9 mouse cellular contexts compared by ENCODE assay signal in genomic region chr7:89126063-89126882, GRCm38 (mm10).
A peak's percentile ranks its signal among the peaks of the same experiment; 100 is the strongest.
DNase-seq lines count a peak whose midpoint lies in the region; ATAC-seq lines count a peak whose summit lies in the region.
"Had no signal": no experiment of that assay in that cellular context is flagged by ENCODE, and none has a peak within 500 bp of the region (broad histone marks: within the 10 kb centered on the region; RNA-seq: fewer than 3 reads in every experiment).

No protein-coding gene starts in this region.

- H3K9ac ChIP-seq in forebrain, embryonic 16.5 days (replicated peaks; ENCODE audit: low read depth, low read length), result no peak overlapping the region
- no peak overlapping the region for H3K9ac ChIP-seq in hindbrain, embryonic 11.5 days (ENCODE audit: low read depth, low read length)
- H3K9ac ChIP-seq: limb, embryonic 15.5 days had no signal

- peak; percentile 88 for ATAC-seq in forebrain, embryonic 16.5 days
- ATAC-seq in hindbrain, embryonic 11.5 days (ENCODE audit: low FRiP score), result peak; percentile 89

- peak; percentile 73 for DNase-seq in NIH3T3 (ENCODE audit: low read depth)
- peak; percentile 21 for DNase-seq in cerebellum, adult 11 months
- peak; percentile 75 for DNase-seq in hindbrain, embryonic 11.5 days (ENCODE audit: low spot score)
- peak; percentile 27 for DNase-seq in layer of hippocampus, adult 9-10 months (ENCODE audit: low spot score)
- peak; percentile 61 for DNase-seq in lung, postnatal 25 days (ENCODE audit: low spot score)
- DNase-seq in retina, postnatal 7 days (ENCODE audit: low read depth, low spot score), result peak; percentile 47
- DNase-seq in urinary bladder, postnatal 14 days (ENCODE audit: low spot score), result peak; percentile 56

- no peaks in the 10 kb centered on the region for H3K4me1 ChIP-seq in forebrain, embryonic 16.5 days (replicated peaks; ENCODE audit: control insufficient read depth, insufficient read depth, low read length)
- H3K4me1 ChIP-seq in hindbrain, embryonic 11.5 days (replicated peaks; ENCODE audit: control insufficient read depth, insufficient read depth, low read length), result no peaks in the 10 kb centered on the region
- H3K4me1 ChIP-seq: limb, embryonic 15.5 days had no signal

- H3K9me3 ChIP-seq in forebrain, embryonic 16.5 days (ENCODE audit: control insufficient read depth, low read length), result no peaks in the 10 kb centered on the region
- H3K9me3 ChIP-seq in hindbrain, embryonic 11.5 days (ENCODE audit: control insufficient read depth, low read length), result no peaks in the 10 kb centered on the region
- H3K9me3 ChIP-seq: limb, embryonic 15.5 days had no signal

- no peaks in the 10 kb centered on the region for H3K27me3 ChIP-seq in forebrain, embryonic 16.5 days (replicated peaks; ENCODE audit: control insufficient read depth, insufficient read depth, low read length)
- H3K27me3 ChIP-seq in hindbrain, embryonic 11.5 days (ENCODE audit: control insufficient read depth, insufficient read depth, low read length), result no peaks in the 10 kb centered on the region
- H3K27me3 ChIP-seq: limb, embryonic 15.5 days had no signal

- no peak overlapping the region for H3K4me3 ChIP-seq in forebrain, embryonic 16.5 days (replicated peaks; ENCODE audit: low read length)
- H3K4me3 ChIP-seq in hindbrain, embryonic 11.5 days (ENCODE audit: low read depth, low read length), result no peak overlapping the region
- H3K4me3 ChIP-seq: limb, embryonic 15.5 days had no signal

- no peak overlapping the region for H3K4me2 ChIP-seq in forebrain, embryonic 16.5 days (ENCODE audit: low read length)
- H3K4me2 ChIP-seq in hindbrain, embryonic 11.5 days (replicated peaks; ENCODE audit: low read depth, low read length), result no peak overlapping the region
- H3K4me2 ChIP-seq: limb, embryonic 15.5 days had no signal

- no peaks in the 10 kb centered on the region for H3K36me3 ChIP-seq in forebrain, embryonic 16.5 days (ENCODE audit: control insufficient read depth, insufficient read depth)
- no peaks in the 10 kb centered on the region for H3K36me3 ChIP-seq in hindbrain, embryonic 11.5 days (ENCODE audit: control insufficient read depth, insufficient read depth, low read length)
- H3K36me3 ChIP-seq: limb, embryonic 15.5 days had no signal

- H3K27ac ChIP-seq in forebrain, embryonic 16.5 days (ENCODE audit: low read length), result no peak overlapping the region
- no peak overlapping the region for H3K27ac ChIP-seq in hindbrain, embryonic 11.5 days (ENCODE audit: low read depth, low read length)
- H3K27ac ChIP-seq: limb, embryonic 15.5 days had no signal

- 59% methylated on average over 7 of the region's 7 CpGs for WGBS in forebrain, embryonic 16.5 days
- 62% methylated on average over 7 of the region's 7 CpGs for WGBS in hindbrain, embryonic 11.5 days

Comparison
In these comparisons a context has a peak if more than half of its experiments do, and no peak if none do; other contexts are left out.
1. DNase-seq: peak in every context shown above with its lines; median percentile 75 in hindbrain, embryonic 11.5 days; 73 in NIH3T3; 61 in lung, postnatal 25 days; 56 in urinary bladder, postnatal 14 days; 47 in retina, postnatal 7 days; 27 in layer of hippocampus, adult 9-10 months; 21 in cerebellum, adult 11 months.